Mouse (Mus musculus): ENCODE measurements at regions not wholly inside any gene's neighbourhood (a gene's known extent, or its start where the extent isn't known, plus 50 kb on each side); places are given as distances from the start of the nearest gene placed in this dataset.

GRCm38 (mm10) chr13:113502059-113502458, 116.3 kb downstream of the Snx18 start:
- H3K4me3 ChIP-seq: no peak overlapping the region
- intact Hi-C loops (cut with DNase I): no loop called here
- no peak overlapping the region for H3K27ac ChIP-seq
- no peak for DNase-seq (ENCODE audit: extremely low spot score in 1 of 2, low spot score in 2 of 2)
- TF ChIP-seq CTCF (IDR thresholded peaks at IDR 0.05): no peak

- no peak for DNase-seq (ENCODE audit: extremely low spot score in 1 of 2, low spot score in 2 of 2)
- H3K27ac ChIP-seq: no peak overlapping the region
- intact Hi-C loops (cut with DNase I): no loop called here
- H3K4me3 ChIP-seq: no peak overlapping the region
- no peak for TF ChIP-seq CTCF (IDR thresholded peaks at IDR 0.05)
Measured at GRCm38 (mm10) chr13:113500373-113500990, 117.9 kb downstream of the Snx18 start.

GRCm38 (mm10) chr13:113499079-113499710, 119.2 kb downstream of the Snx18 start:
- Histone ChIP-seq H3K4me3 (no peak overlapping the region), H3K27ac (no peak overlapping the region)
- intact Hi-C loops (cut with DNase I): no loop called here
- DNase-seq (ENCODE audit: extremely low spot score in 1 of 2, low spot score in 2 of 2): no peak
- TF ChIP-seq CTCF (IDR thresholded peaks at IDR 0.05): no peak

- intact Hi-C loops (cut with DNase I): no loop called here
- no peak overlapping the region for H3K27ac ChIP-seq
- no peak overlapping the region for H3K4me3 ChIP-seq
- no peak for DNase-seq (ENCODE audit: extremely low spot score in 1 of 2, low spot score in 2 of 2)
- no peak for TF ChIP-seq CTCF (IDR thresholded peaks at IDR 0.05)
Measured at GRCm38 (mm10) chr13:113495595-113496285, 122.6 kb downstream of the Snx18 start.

GRCm38 (mm10) chr13:113495136-113495535, 123.2 kb downstream of the Snx18 start:
- no peak for DNase-seq (ENCODE audit: extremely low spot score in 1 of 2, low spot score in 2 of 2)
- intact Hi-C loops (cut with DNase I): no loop called here
- TF ChIP-seq CTCF (IDR thresholded peaks at IDR 0.05): no peak
- H3K4me3 ChIP-seq: no peak overlapping the region
- no peak overlapping the region for H3K27ac ChIP-seq

- H3K4me3 ChIP-seq: no peak overlapping the region
Measured at GRCm38 (mm10) chr13:113494688-113495087, 123.7 kb downstream of the Snx18 start.

GRCm38 (mm10) chr13:113489951-113490822, 128.2 kb downstream of the Snx18 start:
- no peak overlapping the region for H3K4me3 ChIP-seq
- DNase-seq (ENCODE audit: extremely low spot score in 1 of 2, low spot score in 2 of 2): no peak
- no peak for TF ChIP-seq CTCF (IDR thresholded peaks at IDR 0.05)
- H3K27ac ChIP-seq: no peak overlapping the region
- intact Hi-C loops (cut with DNase I): loop anchor here (5.0 kb wide), 1 partner anchor 127 kb away; the partner anchor contains the start of gene Snx18

More at GRCm38 (mm10) chr13:113494688-113495087, 123.7 kb downstream of the Snx18 start:
- no peak for TF ChIP-seq CTCF (IDR thresholded peaks at IDR 0.05)
- intact Hi-C loops (cut with DNase I): no loop called here
- H3K27ac ChIP-seq: no peak overlapping the region
- no peak for DNase-seq (ENCODE audit: extremely low spot score in 1 of 2, low spot score in 2 of 2)

- intact Hi-C loops (cut with DNase I): loop anchor here (5.0 kb wide), 1 partner anchor 131 kb away; the partner anchor contains the start of gene Snx18
- no peak for DNase-seq (ENCODE audit: extremely low spot score in 1 of 2, low spot score in 2 of 2)
- TF ChIP-seq CTCF (IDR thresholded peaks at IDR 0.05): no peak
- Histone ChIP-seq H3K27ac (no peak overlapping the region), H3K4me3 (no peak overlapping the region)
Measured at GRCm38 (mm10) chr13:113486368-113486955, 131.9 kb downstream of the Snx18 start.

GRCm38 (mm10) chr13:113485511-113485910, 132.9 kb downstream of the Snx18 start:
- intact Hi-C loops (cut with DNase I): loop anchor here (5.0 kb wide), 1 partner anchor 132 kb away; the partner anchor contains the start of gene Snx18
- H3K4me3 ChIP-seq: no peak overlapping the region
- no peak for TF ChIP-seq CTCF (IDR thresholded peaks at IDR 0.05)
- no peak overlapping the region for H3K27ac ChIP-seq
- DNase-seq (ENCODE audit: extremely low spot score in 1 of 2, low spot score in 2 of 2): no peak

- Histone ChIP-seq H3K4me3 (no peak overlapping the region), H3K27ac (no peak overlapping the region)
- no peak for TF ChIP-seq CTCF (IDR thresholded peaks at IDR 0.05)
- DNase-seq (ENCODE audit: extremely low spot score in 1 of 2, low spot score in 2 of 2): no peak
- intact Hi-C loops (cut with DNase I): no loop called here
Measured at GRCm38 (mm10) chr13:113484159-113484762, 134.1 kb downstream of the Snx18 start.

GRCm38 (mm10) chr13:113482911-113483310, 135.5 kb downstream of the Snx18 start:
- no peak overlapping the region for H3K27ac ChIP-seq
- no peak overlapping the region for H3K4me3 ChIP-seq
- no peak for TF ChIP-seq CTCF (IDR thresholded peaks at IDR 0.05)
- DNase-seq (ENCODE audit: extremely low spot score in 1 of 2, low spot score in 2 of 2): no peak
- intact Hi-C loops (cut with DNase I): no loop called here

Data from left cerebral cortex, adult 2 months (tissue).